Mouse (Mus musculus) neural tube, embryonic 14.5 days (tissue): Measurements from ENCODE around the gene Gm20883. TPM values are rescaled to one million over a fixed set of nuclear protein-coding genes. Genes with fewer than 3 reads are reported as not detected.
"Not testable (repeated sequence)": the region's sequence is repeated elsewhere in the genome, so short reads cannot be mapped to it uniquely, and the experiment has no call there.

Experiments used
- ATAC-seq: fragments of 200-750 bp; cut with Nextera tagmentation; 2 replicates; pipeline ENCODE4 v1.8.0; 2017; ENCODE audit warnings: low read depth, mild to moderate bottlenecking, moderate TSS enrichment, moderate library complexity
- H3K27ac ChIP-seq: fragments of 300-500 bp; sonication (generic); 2 replicates; pipeline ENCODE4 v1.5.1; 2014; ENCODE audit warnings: low read depth, mild to moderate bottlenecking, control low read depth, low read length, moderate library complexity, mixed read lengths
- H3K27me3 ChIP-seq: fragments of 300-500 bp; sonication (generic); 2 replicates; pipeline ENCODE4 v1.6.1; 2014; ENCODE audit warnings: low read length; ENCODE audit not compliant: control insufficient read depth, insufficient read depth
- H3K36me3 ChIP-seq: fragments of 300-500 bp; sonication (generic); 2 replicates; pipeline ENCODE4 v1.6.1; 2014; ENCODE audit warnings: low read length, mixed read lengths; ENCODE audit not compliant: control insufficient read depth, insufficient read depth
- H3K4me1 ChIP-seq: fragments of 300-500 bp; sonication (generic); 2 replicates; pipeline ENCODE4 v1.6.1; 2014; ENCODE audit warnings: low read length; ENCODE audit not compliant: control insufficient read depth, insufficient read depth
- H3K4me2 ChIP-seq: fragments of 300-500 bp; sonication (generic); 2 replicates; pipeline ENCODE4 v1.6.1; 2014; ENCODE audit warnings: mild to moderate bottlenecking, low read depth, low read length, control low read depth
- H3K4me3 ChIP-seq: fragments of 300-500 bp; sonication (generic); 2 replicates; pipeline ENCODE4 v1.5.1; 2014; ENCODE audit warnings: low read depth, low read length, control low read depth, mixed read lengths
- H3K9ac ChIP-seq: fragments of 300-500 bp; sonication (generic); replicated peaks from 2 replicates; pipeline ENCODE4 v1.6.1; 2014; ENCODE audit warnings: low read depth, mild to moderate bottlenecking, control low read depth, low read length, mixed read lengths
- H3K9me3 ChIP-seq: fragments of 300-500 bp; sonication (generic); 2 replicates; pipeline ENCODE4 v1.6.1; 2016; ENCODE audit warnings: low read length; ENCODE audit not compliant: control insufficient read depth
- WGBS: fragments of 180-500 bp; shearing (Covaris S2); extraction: QIAGEN DNeasy Blood & Tissue Kit; methylation state at CpG from one replicate; pipeline ENCODE4 v1.1.7; 2014; 5-methylcytosine and 5-hydroxymethylcytosine counted together
- polyA plus RNA-seq: library from polyadenylated mRNA; unstranded; fragments of >200 nt; fragmentation: Nextera tagmentation; extraction: Ambion mirVana; gene quantifications from 2 replicates; pipeline ENCODE4 v1.2.1, GENCODE M21; 2014

The Gm20883 gene
- polyA plus RNA-seq: not detected in 2 replicates

DNA sequence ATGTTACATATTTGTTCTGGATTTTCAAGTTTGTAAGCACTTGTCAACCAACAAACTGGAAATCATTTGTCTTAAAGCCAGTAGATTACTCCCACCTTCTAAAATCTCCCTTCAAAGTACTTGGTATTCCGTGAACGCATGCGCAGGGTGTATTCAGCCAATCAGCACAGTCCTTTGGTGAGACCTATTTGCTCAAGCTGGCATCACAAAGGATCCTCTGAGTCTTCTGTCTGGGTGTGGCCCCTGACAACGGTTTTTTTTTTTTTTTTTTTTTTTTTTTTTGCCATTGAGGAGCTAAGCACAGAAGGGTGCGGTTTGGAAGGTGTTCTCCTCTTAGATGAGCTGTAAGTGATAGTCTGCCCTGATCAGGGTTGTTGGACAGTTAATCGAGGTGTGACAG lies at the start of gene Gm20883:
Gene Gm20883 (plus strand): TSS at position 301 of the 400 bp plus-strand sequence.
- H3K4me3 ChIP-seq, ATAC-seq, H3K4me1 ChIP-seq, H3K27ac ChIP-seq, H3K9me3 ChIP-seq, H3K9ac ChIP-seq, H3K36me3 ChIP-seq, H3K4me2 ChIP-seq, H3K27me3 ChIP-seq: not testable (repeated sequence)
- no CpG with 5 or more reads among the region's 6 CpGs for WGBS
